Mouse (Mus musculus) erythroblast, embryonic 14.5 days (primary cell): ENCODE results near the gene Cbl.

Source experiments
- GATA1 ChIP-seq: IDR thresholded peaks from 2 replicates; pipeline ENCODE4 v1.6.1; 2012; ENCODE audit warnings: low read length, inconsistent platforms, mixed read lengths
- TAL1 ChIP-seq: IDR thresholded peaks from 3 replicates; pipeline ENCODE4 v1.6.1; 2012; ENCODE audit warnings: low read length, inconsistent platforms, mixed read lengths

- TF ChIP-seq GATA1 = no peak
- TF ChIP-seq TAL1 = no peak
Observed at GRCm38 (mm10) chr9:44247907-44248306, 14.1 kb upstream of the Cbl start.
